Mouse (Mus musculus) embryonic facial prominence, embryonic 10.5 days (tissue): ENCODE results near the gene Garnl3. TPM values are rescaled to one million over a fixed set of nuclear protein-coding genes. Genes with fewer than 3 reads are reported as not detected.
"Not testable (repeated sequence)": the region's sequence is repeated elsewhere in the genome, so short reads cannot be mapped to it uniquely, and the experiment has no call there.

Source experiments
- DNase-seq: peaks from one replicate; pipeline ENCODE4 v3.0.0-alpha.2; 2017; ENCODE audit warnings: low spot score
- H3K27ac ChIP-seq: fragments of 300-500 bp; sonication (generic); replicated peaks from 2 replicates; pipeline ENCODE4 v1.5.1; 2016; ENCODE audit warnings: mild to moderate bottlenecking
- H3K27me3 ChIP-seq: fragments of 300-500 bp; sonication (generic); replicated peaks from 2 replicates; pipeline ENCODE4 v1.6.1; 2016; ENCODE audit warnings: low read depth, mild to moderate bottlenecking; ENCODE audit not compliant: poor library complexity, severe bottlenecking
- H3K36me3 ChIP-seq: fragments of 300-500 bp; sonication (generic); replicated peaks from 2 replicates; pipeline ENCODE4 v1.6.1; 2016; ENCODE audit warnings: mild to moderate bottlenecking, moderate library complexity
- H3K4me1 ChIP-seq: fragments of 300-500 bp; sonication (generic); 2 replicates; pipeline ENCODE4 v1.6.1; 2016
- H3K4me3 ChIP-seq: fragments of 300-500 bp; sonication (generic); 2 replicates; pipeline ENCODE4 v1.5.1; 2016; ENCODE audit warnings: mild to moderate bottlenecking, moderate library complexity
- H3K9me3 ChIP-seq: fragments of 300-500 bp; sonication (generic); 2 replicates; pipeline ENCODE4 v1.6.1; 2016; ENCODE audit warnings: mild to moderate bottlenecking
- WGBS: fragments of 180-500 bp; shearing (Covaris S2); methylation state at CpG from one replicate; pipeline ENCODE4 v1.1.7; 2016; 5-methylcytosine and 5-hydroxymethylcytosine counted together
- polyA plus RNA-seq: library from polyadenylated mRNA; unstranded; fragments of >200 nt; fragmentation: Nextera tagmentation; extraction: Ambion mirVana; gene quantifications from 2 replicates; pipeline ENCODE4 v1.2.1, GENCODE M21; 2016

Gene Garnl3
- polyA plus RNA-seq, 1 experiment from 2014 or later = 10.6 TPM

DNA sequence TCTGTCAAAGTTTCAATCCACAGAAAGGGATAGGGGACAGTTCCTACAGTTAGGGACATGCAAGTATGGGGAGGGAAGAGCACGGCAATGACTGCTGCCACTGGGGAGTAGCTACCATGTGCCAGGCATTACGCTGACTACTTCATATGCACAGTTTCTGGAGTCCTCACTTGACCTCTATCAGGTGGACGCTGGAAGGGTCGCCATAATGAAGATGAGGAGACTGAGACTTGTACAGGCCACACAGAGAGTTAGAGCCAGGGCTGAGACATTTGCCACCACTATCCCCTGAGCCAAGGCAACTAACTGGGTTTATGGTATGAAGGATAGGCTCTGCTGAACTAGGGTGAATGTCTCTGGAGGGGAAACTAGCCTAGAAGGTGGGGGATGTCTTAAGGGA, 6.3 kb upstream of the Garnl3 start:
- Histone ChIP-seq H3K4me1 (peaks cover 3% of the 10 kb centered on the region), H3K9me3 (no peaks in the 10 kb centered on the region), H3K27ac (no peak overlapping the region), H3K36me3 (no peaks in the 10 kb centered on the region), H3K4me3 (no peak overlapping the region), H3K27me3 (peaks cover 24% of the 10 kb centered on the region)
- DNase-seq = no peak
- WGBS = 79% methylated on average over 4 of the region's 4 CpGs

DNA sequence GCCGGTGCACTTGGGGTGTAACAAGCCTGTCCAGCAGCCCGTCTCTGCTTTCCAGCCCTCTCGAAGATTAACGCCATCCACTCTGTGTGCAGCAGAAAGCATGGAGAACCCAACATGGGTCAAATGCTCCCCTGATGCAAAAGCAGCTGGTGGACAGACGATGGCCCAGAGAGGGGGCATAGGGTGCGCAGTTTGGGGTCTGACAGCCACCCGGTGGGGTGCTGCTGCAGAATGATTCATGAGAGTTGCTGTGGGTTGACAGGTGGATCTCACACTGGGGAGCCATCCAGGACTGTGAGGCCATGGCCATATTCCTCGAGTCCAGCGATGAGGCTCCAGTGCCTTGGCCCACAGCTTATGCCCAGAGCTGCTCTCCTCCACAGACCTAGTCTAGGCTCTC, 5.8 kb upstream of the Garnl3 start:
- peaks cover 7% of the 10 kb centered on the region for H3K4me1 ChIP-seq
- DNase-seq = no peak
- no peak overlapping the region for H3K27ac ChIP-seq
- 90% methylated on average over 9 of the region's 9 CpGs for WGBS
- H3K4me3 ChIP-seq = no peak overlapping the region
- no peaks in the 10 kb centered on the region for H3K36me3 ChIP-seq
- peaks cover 29% of the 10 kb centered on the region for H3K27me3 ChIP-seq
- H3K9me3 ChIP-seq = no peaks in the 10 kb centered on the region

DNA sequence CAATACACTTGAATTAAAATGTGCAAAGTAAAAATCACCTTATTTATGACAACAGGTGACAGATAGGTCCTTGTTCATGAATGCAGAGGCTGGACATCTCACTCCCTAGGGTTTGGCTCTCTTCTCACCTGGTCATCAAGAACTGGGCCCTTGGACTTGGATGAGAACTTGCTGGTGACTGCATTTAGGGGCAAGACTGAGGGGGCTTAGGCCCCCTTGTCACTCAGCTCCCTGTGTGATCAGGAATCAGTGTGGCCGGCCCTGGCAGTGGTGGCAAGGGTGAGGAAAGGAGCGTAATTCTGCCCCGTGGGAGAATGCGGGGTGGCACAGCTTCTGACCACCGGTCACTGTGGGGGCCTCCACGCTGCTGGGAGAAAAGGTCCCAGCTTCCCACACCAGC, 4.9 kb upstream of the Garnl3 start:
- WGBS = 89% methylated on average over 6 of the region's 6 CpGs
- Histone ChIP-seq H3K4me3 (no peak overlapping the region), H3K36me3 (no peaks in the 10 kb centered on the region), H3K4me1 (peaks cover 16% of the 10 kb centered on the region), H3K27me3 (peaks cover 37% of the 10 kb centered on the region), H3K27ac (no peak overlapping the region), H3K9me3 (no peaks in the 10 kb centered on the region)
- no peak for DNase-seq

DNA sequence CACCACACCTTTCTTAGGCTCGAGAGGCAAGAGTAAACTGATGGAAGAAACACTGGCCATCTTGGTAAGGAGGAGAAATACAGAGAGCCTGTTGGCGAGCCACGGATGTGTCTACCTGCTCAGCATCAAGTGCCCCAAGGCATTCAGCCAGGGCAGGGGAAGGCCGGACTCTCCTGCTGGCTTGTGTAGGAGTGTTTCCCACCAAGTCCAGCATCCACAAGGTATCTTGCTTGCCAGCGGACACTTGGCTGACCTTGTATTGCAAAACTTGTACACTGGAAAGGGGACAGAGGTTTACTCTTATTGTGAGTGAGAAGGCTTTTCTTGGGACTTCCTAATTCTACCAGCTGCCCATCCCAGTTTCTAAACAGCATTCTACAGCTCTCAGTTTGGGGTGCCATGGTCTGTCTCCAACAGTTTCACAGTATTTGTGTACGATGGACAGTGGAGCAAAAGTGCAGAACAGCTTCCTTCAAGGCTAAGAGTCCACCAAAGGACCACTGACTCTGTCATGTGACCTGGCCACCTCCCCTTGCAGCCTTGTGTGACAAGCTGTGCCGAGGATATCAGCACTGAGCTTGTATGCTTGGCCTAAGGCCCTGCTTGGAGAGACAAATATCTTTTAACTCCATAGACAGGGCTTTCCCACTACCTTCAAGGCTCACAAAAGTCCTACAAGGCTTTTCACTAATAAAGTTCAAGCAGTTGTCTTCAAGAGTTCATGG, 3.5 kb upstream of the Garnl3 start:
- H3K27me3 ChIP-seq = peaks cover 41% of the 10 kb centered on the region
- 75% methylated on average over 7 of the region's 7 CpGs for WGBS
- H3K27ac ChIP-seq = no peak overlapping the region
- no peak for DNase-seq
- peaks cover 23% of the 10 kb centered on the region for H3K4me1 ChIP-seq
- no peaks in the 10 kb centered on the region for H3K9me3 ChIP-seq
- no peaks in the 10 kb centered on the region for H3K36me3 ChIP-seq
- no peak overlapping the region for H3K4me3 ChIP-seq

DNA sequence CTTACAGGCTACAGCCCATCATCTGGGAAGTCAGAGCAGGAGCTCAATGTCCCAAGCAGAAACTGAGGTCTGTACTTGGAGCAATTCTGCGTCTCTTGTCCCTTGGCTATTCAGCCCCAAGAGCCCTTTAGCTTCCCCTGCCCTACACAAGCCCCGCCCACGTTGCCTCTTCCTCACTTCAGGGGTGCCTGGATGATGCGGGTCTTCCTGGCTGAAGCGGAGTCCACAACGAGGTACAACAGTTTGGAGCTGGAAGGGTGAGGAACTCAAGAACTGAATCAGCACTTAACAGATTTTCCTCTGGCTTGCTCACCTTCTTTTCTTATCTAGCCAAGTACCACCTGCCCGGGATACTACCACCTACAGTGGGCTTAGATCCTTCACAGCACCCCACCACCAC, 852 bp upstream of the Garnl3 start:
- Histone ChIP-seq H3K4me3 (peak overlapping the region; percentile 73; the same call in 1 of the 2 replicates), H3K27me3 (peaks cover 57% of the 10 kb centered on the region), H3K27ac (no peak overlapping the region), H3K4me1 (peaks cover 32% of the 10 kb centered on the region), H3K9me3 (no peaks in the 10 kb centered on the region), H3K36me3 (no peaks in the 10 kb centered on the region)
- no peak for DNase-seq
- 1% methylated on average over 7 of the region's 7 CpGs for WGBS

DNA sequence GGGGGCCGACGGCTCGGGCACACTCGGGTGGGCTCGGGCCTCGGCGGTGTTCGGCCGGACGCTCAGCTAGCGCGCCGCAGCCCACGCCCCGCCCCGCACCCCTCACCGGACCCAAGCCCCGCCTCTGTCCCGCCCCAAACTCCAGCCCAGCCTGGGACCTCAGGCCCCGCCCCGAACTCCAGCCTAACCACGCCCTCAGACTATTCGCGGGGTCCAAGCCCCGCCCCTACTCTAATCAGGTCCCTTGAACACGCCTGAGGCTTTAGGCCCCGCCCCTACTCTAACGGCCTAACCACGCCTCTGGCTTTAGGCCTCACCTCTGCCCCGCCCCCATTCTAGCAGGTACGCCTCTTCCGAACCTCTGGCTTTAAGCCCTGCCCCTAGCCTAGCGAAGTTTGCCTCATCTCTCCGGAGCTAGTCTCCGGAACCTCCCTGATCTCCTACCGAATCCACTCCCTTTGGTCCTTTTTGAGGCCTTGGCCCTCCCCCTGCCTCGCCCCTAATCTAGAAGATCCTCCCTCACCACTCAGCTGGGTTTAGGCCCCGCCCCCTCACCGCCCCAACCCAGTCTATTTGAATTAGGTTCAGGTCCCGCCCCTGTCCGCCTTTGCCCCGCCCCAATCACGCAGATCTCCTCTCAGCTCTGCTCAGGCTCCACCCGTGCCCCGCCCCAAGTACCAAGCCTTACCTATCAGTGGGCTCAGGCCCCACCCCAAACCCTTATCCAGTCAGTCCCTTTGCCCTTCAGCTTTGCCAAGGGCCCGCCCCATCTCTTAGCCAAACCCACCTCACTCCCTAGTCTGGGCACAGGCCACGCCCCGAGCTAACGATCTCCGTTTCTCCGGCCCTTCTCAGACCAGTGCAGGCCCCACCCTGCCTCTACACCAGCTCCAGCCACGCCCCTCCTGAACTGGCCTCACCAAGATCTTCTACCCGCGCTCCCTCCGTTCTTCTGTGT, 649 bp downstream of the Garnl3 start:
- DNase-seq = peak; percentile 98
- 1% methylated on average over 55 of the region's 55 CpGs for WGBS
- Histone ChIP-seq H3K9me3 (no peaks in the 10 kb centered on the region), H3K36me3 (no peaks in the 10 kb centered on the region), H3K27ac (peak overlapping the region; percentile 82), H3K4me1 (peaks cover 32% of the 10 kb centered on the region), H3K27me3 (peaks cover 57% of the 10 kb centered on the region), H3K4me3 (peak overlapping the region; percentile 73)

DNA sequence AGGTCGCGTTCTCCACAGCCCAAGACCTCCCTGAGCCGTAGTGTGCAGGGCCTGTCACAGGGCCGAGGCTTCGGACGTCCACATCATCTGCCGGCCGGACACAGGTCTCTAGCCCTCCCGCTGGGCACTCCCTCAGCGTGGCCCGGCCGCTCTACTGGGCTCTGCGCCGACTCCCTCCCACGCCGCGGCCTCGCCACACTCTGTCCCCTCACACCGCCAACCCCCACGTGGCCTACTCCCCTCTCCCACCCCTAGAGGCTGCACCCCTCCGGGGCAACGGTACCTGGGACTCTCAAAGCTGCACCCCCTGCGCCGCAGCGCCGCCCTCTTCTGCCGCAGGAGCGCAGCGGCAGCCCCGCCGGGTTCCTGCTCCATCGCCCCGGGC, 1.3 kb downstream of the Garnl3 start:
- H3K27ac ChIP-seq = peak overlapping the region; percentile 82
- H3K27me3 ChIP-seq = peaks cover 56% of the 10 kb centered on the region
- peak overlapping the region; percentile 73 for H3K4me3 ChIP-seq
- under 1% methylated on average over 33 of the region's 33 CpGs for WGBS
- no peak for DNase-seq
- H3K9me3 ChIP-seq = no peaks in the 10 kb centered on the region
- peaks cover 32% of the 10 kb centered on the region for H3K4me1 ChIP-seq
- H3K36me3 ChIP-seq = no peaks in the 10 kb centered on the region

DNA sequence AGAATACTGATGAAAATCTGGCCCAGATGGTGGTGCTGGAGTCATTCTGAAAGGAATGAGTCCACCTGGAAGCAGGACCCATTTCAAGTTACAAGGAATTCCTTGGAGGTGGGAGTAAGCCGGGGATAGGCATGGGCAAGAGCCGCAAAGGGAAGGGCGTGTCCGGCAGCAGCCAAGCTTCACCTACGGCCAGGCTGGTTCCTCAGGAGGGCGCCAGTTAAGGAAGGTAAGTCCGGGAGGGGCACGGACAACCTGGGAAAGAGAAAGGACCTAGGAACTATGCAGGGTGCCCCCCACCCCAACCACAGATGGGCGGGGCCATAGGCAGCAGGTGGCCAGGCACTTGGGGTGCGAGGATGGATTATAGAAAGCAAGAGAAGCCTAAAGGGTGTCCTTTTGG, 1.8 kb downstream of the Garnl3 start:
- DNase-seq = peak; percentile 19
- H3K27me3 ChIP-seq = peaks cover 51% of the 10 kb centered on the region
- peak overlapping the region; percentile 82 for H3K27ac ChIP-seq
- H3K4me3 ChIP-seq = peak overlapping the region; percentile 73
- peaks cover 32% of the 10 kb centered on the region for H3K4me1 ChIP-seq
- H3K9me3 ChIP-seq = no peaks in the 10 kb centered on the region
- WGBS = 3% methylated on average over 10 of the region's 10 CpGs
- H3K36me3 ChIP-seq = no peaks in the 10 kb centered on the region

DNA sequence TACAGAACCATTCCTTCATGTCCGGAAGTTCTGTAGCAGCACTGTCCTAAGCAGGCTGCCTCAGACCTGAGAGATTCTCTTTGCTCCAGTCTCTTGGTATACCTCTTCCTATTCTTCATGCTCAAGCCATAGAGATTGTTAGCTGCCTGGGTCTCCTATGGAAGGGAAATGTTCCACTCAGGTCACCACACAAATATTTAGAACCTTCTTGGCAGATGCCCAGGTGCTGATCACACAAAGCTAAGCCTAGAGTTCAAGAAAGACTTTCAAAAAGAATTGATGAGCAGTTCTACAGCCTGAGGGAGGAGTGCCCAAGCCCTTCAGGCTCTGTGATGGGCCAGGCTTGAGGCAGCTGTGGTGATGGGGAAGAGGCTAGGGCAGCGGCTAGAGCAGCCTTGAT, 2.4 kb downstream of the Garnl3 start:
- WGBS = 68% methylated on average over 2 of the region's 2 CpGs
- H3K4me3 ChIP-seq = peak overlapping the region; percentile 73; the same call in 1 of the 2 replicates

DNA sequence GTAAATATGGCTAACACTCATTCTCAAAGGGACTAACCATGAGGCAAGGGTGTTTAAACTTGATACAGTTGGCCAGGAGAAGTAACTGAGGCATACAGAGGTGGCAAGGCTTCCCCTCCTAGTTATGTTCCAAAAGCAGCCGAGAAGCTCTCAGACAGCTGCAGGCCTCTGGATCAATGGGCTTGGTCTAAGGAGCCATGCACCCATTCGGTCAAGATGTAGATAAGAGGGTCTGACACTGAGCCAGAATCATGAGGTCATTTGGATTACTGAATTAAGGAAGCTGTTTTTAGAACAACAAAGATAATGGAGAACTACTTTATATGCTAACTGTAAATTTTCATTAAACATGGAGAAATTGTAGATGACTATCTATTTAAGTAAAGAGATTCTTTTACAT, 4.2 kb downstream of the Garnl3 start:
- no peak overlapping the region for H3K27ac ChIP-seq
- peaks cover 24% of the 10 kb centered on the region for H3K4me1 ChIP-seq
- no peak for DNase-seq
- no peak overlapping the region for H3K4me3 ChIP-seq
- no peaks in the 10 kb centered on the region for H3K9me3 ChIP-seq
- 84% methylated on average over 2 of the region's 2 CpGs for WGBS
- peaks cover 29% of the 10 kb centered on the region for H3K27me3 ChIP-seq
- no peaks in the 10 kb centered on the region for H3K36me3 ChIP-seq

More for the DNA sequence above, 2.4 kb downstream of the Garnl3 start:
- H3K36me3 ChIP-seq = no peaks in the 10 kb centered on the region
- H3K27me3 ChIP-seq = peaks cover 46% of the 10 kb centered on the region
- H3K4me1 ChIP-seq = peaks cover 32% of the 10 kb centered on the region
- H3K27ac ChIP-seq = no peak overlapping the region
- H3K9me3 ChIP-seq = no peaks in the 10 kb centered on the region
- no peak for DNase-seq

DNA sequence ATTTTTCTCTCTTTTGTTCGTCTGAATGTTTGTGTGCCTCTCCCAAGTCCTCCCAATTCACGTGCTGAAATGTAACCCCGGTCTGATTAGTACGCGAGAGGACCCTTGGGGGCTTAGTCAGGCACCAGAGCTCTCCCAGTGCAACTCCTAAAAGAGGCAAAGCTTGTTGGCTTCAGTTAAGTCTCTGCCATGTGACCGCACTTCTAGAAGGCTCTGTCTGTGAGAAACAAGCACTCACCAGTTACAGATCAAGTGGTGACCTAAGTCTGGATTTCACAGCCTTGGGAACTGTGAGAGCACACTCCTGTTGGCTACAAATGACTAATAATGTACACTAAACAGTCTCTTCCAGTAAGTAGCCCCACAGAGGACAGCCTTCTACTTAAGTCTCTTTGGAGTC, 8.6 kb downstream of the Garnl3 start:
- H3K36me3 ChIP-seq = no peaks in the 10 kb centered on the region
- WGBS = 70% methylated on average over 6 of the region's 6 CpGs
- no peaks in the 10 kb centered on the region for H3K4me1 ChIP-seq
- DNase-seq = no peak
- no peak overlapping the region for H3K4me3 ChIP-seq
- H3K9me3 ChIP-seq = no peaks in the 10 kb centered on the region
- H3K27me3 ChIP-seq = no peaks in the 10 kb centered on the region
- no peak overlapping the region for H3K27ac ChIP-seq

DNA sequence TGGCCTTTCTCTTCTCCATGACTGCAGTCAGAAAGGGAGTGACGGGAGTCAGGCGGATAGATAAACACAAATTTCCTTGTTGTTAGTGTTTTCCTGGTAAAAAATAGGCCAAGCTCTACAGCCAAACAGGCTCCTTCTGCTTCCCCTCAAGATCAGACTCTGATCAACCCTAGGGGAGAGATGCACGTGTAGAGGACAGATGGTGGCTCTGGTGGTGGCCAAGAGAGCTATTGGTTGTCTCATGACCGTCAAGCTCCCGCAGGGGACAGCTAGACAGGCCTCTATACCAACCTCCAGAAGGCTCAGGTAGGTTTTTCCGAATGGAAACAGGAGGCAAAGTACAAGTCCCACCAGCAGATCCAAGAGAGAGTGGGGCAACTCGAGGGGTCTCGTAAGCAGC, 30.9 kb downstream of the Garnl3 start:
- Histone ChIP-seq H3K36me3 (no peaks in the 10 kb centered on the region), H3K4me3 (no peak overlapping the region), H3K27ac (no peak overlapping the region), H3K9me3 (no peaks in the 10 kb centered on the region), H3K4me1 (peaks cover 7% of the 10 kb centered on the region), H3K27me3 (no peaks in the 10 kb centered on the region)
- DNase-seq = no peak
- 86% methylated on average over 8 of the region's 8 CpGs for WGBS

DNA sequence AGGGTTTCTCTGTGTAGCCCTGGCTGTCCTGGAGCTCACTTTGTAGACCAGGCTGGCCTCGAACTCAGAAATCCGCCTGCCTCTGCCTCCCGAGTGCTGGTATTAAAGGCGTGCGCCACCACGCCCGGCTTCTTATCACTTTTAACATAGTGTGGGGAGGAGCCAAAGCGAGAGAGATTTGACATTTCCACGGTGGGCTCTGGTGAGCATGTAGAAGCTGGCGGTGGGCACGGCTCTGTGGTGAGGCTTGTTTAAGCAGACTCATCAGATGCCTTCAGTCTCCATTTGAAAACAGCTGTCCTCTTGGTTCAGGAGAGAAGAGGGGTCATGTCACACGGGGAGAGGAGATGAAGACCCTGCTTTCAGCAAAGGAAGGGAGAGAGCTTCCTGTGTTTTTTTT, 34.1 kb downstream of the Garnl3 start:
- DNase-seq, H3K36me3 ChIP-seq, H3K27ac ChIP-seq, H3K9me3 ChIP-seq, H3K27me3 ChIP-seq, H3K4me3 ChIP-seq: not testable (repeated sequence)
- peaks cover 12% of the 10 kb centered on the region for H3K4me1 ChIP-seq
- WGBS = 89% methylated on average over 12 of the region's 12 CpGs
